Mouse (Mus musculus) midbrain, postnatal 0 days (tissue): ENCODE measurements around the gene Tmem115. TPM values are rescaled to one million over a fixed set of nuclear protein-coding genes. Genes with fewer than 3 reads are reported as not detected.
"Not testable (repeated sequence)": the region's sequence is repeated elsewhere in the genome, so short reads cannot be mapped to it uniquely, and the experiment has no call there.

Experiments used
- ATAC-seq: fragments of 200-750 bp; cut with Nextera tagmentation; 2 replicates; pipeline ENCODE4 v1.8.0; 2017; ENCODE audit warnings: moderate number of reproducible peaks, mild to moderate bottlenecking, moderate TSS enrichment, moderate library complexity; ENCODE audit not compliant: low FRiP score
- DNase-seq: peaks from one replicate; pipeline ENCODE4 v3.0.0-alpha.2; 2015; ENCODE audit warnings: low spot score
- H3K27ac ChIP-seq: fragments of 300-500 bp; sonication (generic); 2 replicates; pipeline ENCODE4 v1.5.1; 2014; ENCODE audit warnings: low read depth, mild to moderate bottlenecking, low read length, mixed read lengths
- H3K27me3 ChIP-seq: fragments of 300-500 bp; sonication (generic); 2 replicates; pipeline ENCODE4 v1.6.1; 2014; ENCODE audit warnings: low read length, control low read depth, mixed read lengths; ENCODE audit not compliant: insufficient read depth
- H3K36me3 ChIP-seq: fragments of 300-500 bp; sonication (generic); 2 replicates; pipeline ENCODE4 v1.6.1; 2014; ENCODE audit warnings: low read length, control low read depth, mixed read lengths; ENCODE audit not compliant: insufficient read depth
- H3K4me1 ChIP-seq: fragments of 300-500 bp; sonication (generic); 2 replicates; pipeline ENCODE4 v1.6.1; 2014; ENCODE audit warnings: mild to moderate bottlenecking, control low read depth, antibody characterized with exemption, low read length, mixed read lengths; ENCODE audit not compliant: insufficient read depth
- H3K4me2 ChIP-seq: fragments of 300-500 bp; sonication (generic); 2 replicates; pipeline ENCODE4 v1.6.1; 2014; ENCODE audit warnings: low read depth, mild to moderate bottlenecking, low read length, mixed read lengths; ENCODE audit not compliant: poor library complexity, severe bottlenecking
- H3K4me3 ChIP-seq: fragments of 300-500 bp; sonication (generic); 2 replicates; pipeline ENCODE4 v1.5.1; 2014; ENCODE audit warnings: low read depth, mild to moderate bottlenecking, low read length, moderate library complexity
- H3K9ac ChIP-seq: fragments of 300-500 bp; sonication (generic); replicated peaks from 2 replicates; pipeline ENCODE4 v1.6.1; 2014; ENCODE audit warnings: mild to moderate bottlenecking, low read length, moderate library complexity, mixed read lengths; ENCODE audit not compliant: poor library complexity, severe bottlenecking
- H3K9me3 ChIP-seq: fragments of 300-500 bp; sonication (generic); 2 replicates; pipeline ENCODE4 v1.6.1; 2016; ENCODE audit warnings: low read length, control low read depth
- CTCF ChIP-seq: IDR thresholded peaks from 2 replicates; pipeline ENCODE4 v1.5.1; 2016; ENCODE audit warnings: antibody characterized with exemption, mild to moderate bottlenecking
- WGBS: fragments of 180-500 bp; shearing (Covaris S2); extraction: QIAGEN DNeasy Blood & Tissue Kit; methylation state at CpG from one replicate; pipeline ENCODE4 v1.1.7; 2014; 5-methylcytosine and 5-hydroxymethylcytosine counted together
- polyA plus RNA-seq: library from polyadenylated mRNA; unstranded; fragments of >200 nt; fragmentation: Nextera tagmentation; extraction: Ambion mirVana; gene quantifications from 2 replicates; pipeline ENCODE4 v1.2.1, GENCODE M21; 2015
- total RNA-seq: library from RNA; depleted of rRNA; stranded (reverse); fragments of >200 nt; gene quantifications from 2 replicates; pipeline ENCODE4 v1.2.3, GENCODE M21; 2014

Tmem115 gene
- total and polyA plus RNA-seq, 2 experiments from 2014 or later, result 51.9 to 57.8 TPM

- peaks cover 15% of the 10 kb centered on the region for H3K36me3 ChIP-seq
- ATAC-seq (no peak), DNase-seq (no peak)
- 100% methylated on average over 2 of the region's 2 CpGs for WGBS
- TF ChIP-seq CTCF, result no peak
- H3K4me2 ChIP-seq, result no peak overlapping the region
- H3K4me3 ChIP-seq, result no peak overlapping the region
- no peak overlapping the region for H3K27ac ChIP-seq
- no peaks in the 10 kb centered on the region for H3K27me3 ChIP-seq
- no peak overlapping the region for H3K9ac ChIP-seq
- H3K9me3 ChIP-seq, result no peaks in the 10 kb centered on the region
- peaks cover 20% of the 10 kb centered on the region for H3K4me1 ChIP-seq
These were observed 38.5 kb downstream of the Tmem115 start for GRCm38 (mm10) chr9:107572327-107572662.

DNA sequence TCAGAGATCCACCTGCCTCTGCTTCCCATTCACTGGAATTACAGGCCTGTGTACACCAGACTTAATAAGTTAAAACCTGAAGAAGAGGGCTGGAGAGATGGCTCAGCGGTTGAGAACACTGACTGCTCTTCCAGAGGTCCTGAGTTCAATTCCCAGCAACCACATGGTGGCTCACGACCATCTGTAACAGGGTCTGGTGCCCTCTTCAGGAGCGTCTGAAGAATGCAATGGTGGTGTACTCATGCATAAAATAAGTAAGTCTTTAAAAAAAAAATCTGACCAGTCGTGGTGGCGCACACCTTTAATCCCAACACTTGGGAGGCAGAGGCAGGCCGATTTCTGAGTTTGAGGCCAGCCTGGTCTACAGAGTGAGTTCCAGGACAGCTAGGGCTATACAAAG, 40.0 kb downstream of the Tmem115 start:
- WGBS, result 84% methylated on average over 6 of the region's 6 CpGs
- not testable (repeated sequence) for H3K9ac ChIP-seq, H3K4me2 ChIP-seq, H3K27ac ChIP-seq, ATAC-seq, H3K4me3 ChIP-seq, DNase-seq, H3K27me3 ChIP-seq, H3K9me3 ChIP-seq
- 0 out of 2 replicates have a peak, but pooled peaks have one; percentile 11 for TF ChIP-seq CTCF
- Histone ChIP-seq H3K4me1 (peaks cover 12% of the 10 kb centered on the region; the same call in 1 of the 2 replicates), H3K36me3 (peaks cover 15% of the 10 kb centered on the region)

GRCm38 (mm10) chr9:107575579-107576356, 42.0 kb downstream of the Tmem115 start:
- Histone ChIP-seq H3K9ac (no peak overlapping the region), H3K9me3 (no peaks in the 10 kb centered on the region), H3K27ac (no peak overlapping the region), H3K36me3 (peaks cover 14% of the 10 kb centered on the region), H3K27me3 (no peaks in the 10 kb centered on the region), H3K4me1 (peaks cover 9% of the 10 kb centered on the region; the same call in 1 of the 2 replicates), H3K4me3 (no peak overlapping the region), H3K4me2 (no peak overlapping the region)
- TF ChIP-seq CTCF, result no peak
- WGBS, result 88% methylated on average over 14 of the region's 14 CpGs
- DNase-seq (no peak), ATAC-seq (no peak)

- Histone ChIP-seq H3K4me2 (peak within 1 kb of the TSS; percentile 29), H3K4me1 (0 out of 2 replicates have a peak, but pooled peaks cover 7% of the 10 kb centered on the region), H3K9me3 (no peaks in the 10 kb centered on the region), H3K36me3 (peaks cover 7% of the 10 kb centered on the region), H3K27ac (peak within 1 kb of the TSS; percentile 13), H3K9ac (no peak within 1 kb of the TSS), H3K27me3 (no peaks in the 10 kb centered on the region), H3K4me3 (no peak within 1 kb of the TSS; the same call in 1 of the 2 replicates)
- ATAC-seq (peak; percentile 64), DNase-seq (peak; percentile 79)
- WGBS, result 24% methylated on average over 16 of the region's 16 CpGs
- TF ChIP-seq CTCF, result no peak
These were observed 42.8 kb downstream of the Tmem115 start, which contains the start of gene Hyal1 for GRCm38 (mm10) chr9:107576357-107577107. Hyal1 (plus strand) TSS chr9:107576927.

GRCm38 (mm10) chr9:107577871-107578270, 44.1 kb downstream of the Tmem115 start:
- Histone ChIP-seq H3K9me3 (no peaks in the 10 kb centered on the region), H3K27me3 (no peaks in the 10 kb centered on the region), H3K36me3 (no peaks in the 10 kb centered on the region), H3K4me2 (no peak overlapping the region), H3K4me3 (no peak overlapping the region), H3K9ac (no peak overlapping the region), H3K4me1 (0 out of 2 replicates have a peak, but pooled peaks cover 11% of the 10 kb centered on the region), H3K27ac (no peak overlapping the region)
- 92% methylated on average over 10 of the region's 10 CpGs for WGBS
- TF ChIP-seq CTCF, result no peak
- DNase-seq (no peak), ATAC-seq (no peak)

DNA sequence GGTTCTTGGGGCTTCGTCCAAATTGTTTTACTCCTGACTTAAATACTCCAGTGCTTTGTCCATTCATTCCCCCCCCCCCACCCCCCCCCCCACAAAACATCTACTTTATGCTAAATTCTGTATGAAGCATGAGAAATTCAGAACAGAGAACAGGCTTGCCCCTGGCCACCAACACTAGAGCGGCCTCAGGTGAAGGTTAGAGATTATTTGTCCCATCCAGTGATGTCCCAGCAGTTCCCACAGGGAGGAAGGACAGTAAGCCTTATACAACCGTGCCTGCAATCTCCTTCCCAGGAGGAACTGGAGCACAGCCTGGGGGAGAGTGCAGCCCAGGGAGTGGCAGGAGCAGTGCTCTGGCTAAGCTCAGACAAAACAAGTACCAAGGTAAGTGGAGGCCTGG, 44.8 kb downstream of the Tmem115 start, which contains the start of gene Naa80:
Naa80 (plus strand) TSS at position 301 of the 400 bp plus-strand sequence.
- TF ChIP-seq CTCF, result no peak
- H3K9me3 ChIP-seq, result no peaks in the 10 kb centered on the region
- WGBS, result 75% methylated on average over 3 of the region's 3 CpGs
- DNase-seq (no peak), ATAC-seq (no peak)
- H3K36me3 ChIP-seq, result peaks cover 6% of the 10 kb centered on the region
- H3K4me3 ChIP-seq, result no peak within 1 kb of the TSS
- no peak within 1 kb of the TSS for H3K27ac ChIP-seq
- H3K4me2 ChIP-seq, result no peak within 1 kb of the TSS
- H3K9ac ChIP-seq, result no peak within 1 kb of the TSS
- 0 out of 2 replicates have a peak, but pooled peaks cover 11% of the 10 kb centered on the region for H3K4me1 ChIP-seq
- H3K27me3 ChIP-seq, result no peaks in the 10 kb centered on the region
